Mouse (Mus musculus) retina, embryonic 14.5 days (tissue): ENCODE measurements around the gene Nutf2-ps1.
"Not testable (repeated sequence)": the region's sequence is repeated elsewhere in the genome, so short reads cannot be mapped to it uniquely, and the experiment has no call there.

Experiments
- DNase-seq: peaks from one replicate; pipeline ENCODE4 v3.0.0-alpha.2; 2015; ENCODE audit warnings: low spot score

The Nutf2-ps1 gene

DNA sequence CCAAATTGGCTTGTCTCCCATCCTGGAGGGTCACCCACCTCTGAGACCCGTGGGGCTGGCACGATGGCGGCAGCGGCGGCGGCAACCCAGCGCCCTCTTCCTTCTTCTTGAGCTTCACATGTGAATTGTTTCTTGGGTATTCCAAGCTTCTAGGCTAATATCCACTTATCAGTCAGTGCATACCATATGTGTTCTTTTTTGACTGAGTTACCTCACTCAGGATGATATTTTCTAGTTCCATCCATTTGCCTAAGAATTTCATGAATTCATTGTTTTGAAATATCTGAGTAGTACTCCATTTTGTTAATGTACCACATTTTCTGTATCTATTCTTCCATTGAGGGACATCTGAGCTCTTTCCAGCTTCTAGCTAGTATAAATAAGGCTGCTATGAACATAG is at the start of gene Nutf2-ps1:
TSS of gene Nutf2-ps1 (minus strand) at position 101 of the 400 bp plus-strand sequence.
- DNase-seq: not testable (repeated sequence)

DNA sequence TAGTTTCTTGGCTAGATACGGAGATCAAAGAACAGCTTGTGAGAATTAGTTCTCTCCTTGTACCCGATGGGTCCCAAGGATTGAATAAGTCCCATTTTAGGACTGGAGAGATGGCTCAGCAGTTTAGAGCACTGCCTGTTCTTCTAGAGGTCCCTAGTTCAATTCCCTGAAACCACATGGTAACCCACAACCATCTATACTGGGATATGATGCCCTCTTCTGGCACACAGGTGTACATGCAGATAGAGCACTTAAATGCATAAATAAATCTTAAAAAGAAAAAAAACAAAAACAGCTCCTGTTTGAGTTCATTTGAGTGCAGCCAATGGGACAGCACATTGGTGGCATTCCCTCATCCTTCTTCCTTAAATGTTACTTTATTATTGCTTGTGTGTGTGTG is 49.2 kb upstream of the Nutf2-ps1 start:
- no peak for DNase-seq

DNA sequence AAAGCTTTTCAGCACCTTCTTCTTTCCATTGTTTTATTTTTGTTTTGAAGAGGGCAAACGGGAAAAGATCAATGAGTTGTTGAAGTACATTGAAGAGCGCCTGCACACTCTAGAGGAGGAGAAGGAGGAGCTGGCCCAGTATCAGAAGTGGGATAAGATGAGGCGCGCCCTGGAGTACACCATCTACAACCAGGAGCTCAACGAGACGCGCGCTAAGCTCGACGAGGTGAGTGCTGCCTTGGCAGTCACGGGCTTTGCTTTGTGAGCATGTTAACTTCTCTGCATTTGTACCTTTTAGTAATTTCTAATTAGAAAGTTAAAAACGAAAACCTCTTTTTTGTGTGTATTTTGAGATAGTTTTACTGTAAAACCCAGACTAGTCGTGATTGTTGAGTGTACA is 32.8 kb upstream of the Nutf2-ps1 start:
- no peak for DNase-seq

DNA sequence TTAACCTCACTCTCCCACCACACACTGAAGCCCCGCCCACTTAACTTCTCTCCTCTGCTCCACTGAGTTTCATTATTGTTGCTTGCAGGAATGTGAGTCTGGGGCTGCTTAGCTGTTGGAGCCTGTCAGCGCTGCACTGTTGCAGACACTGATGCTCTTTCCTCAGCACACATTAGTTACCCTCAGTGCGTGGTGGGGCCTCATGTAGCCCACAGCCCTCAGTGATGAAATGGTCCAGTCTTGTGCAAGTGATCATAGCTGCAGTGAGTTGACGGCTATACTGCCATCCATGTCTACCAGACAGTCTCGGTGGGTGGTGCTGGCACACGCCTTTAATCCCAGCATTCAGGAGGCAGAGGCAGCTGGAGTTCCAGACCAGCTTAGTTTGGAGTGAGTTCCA is 20.1 kb upstream of the Nutf2-ps1 start:
- peak; percentile 78 for DNase-seq

DNA sequence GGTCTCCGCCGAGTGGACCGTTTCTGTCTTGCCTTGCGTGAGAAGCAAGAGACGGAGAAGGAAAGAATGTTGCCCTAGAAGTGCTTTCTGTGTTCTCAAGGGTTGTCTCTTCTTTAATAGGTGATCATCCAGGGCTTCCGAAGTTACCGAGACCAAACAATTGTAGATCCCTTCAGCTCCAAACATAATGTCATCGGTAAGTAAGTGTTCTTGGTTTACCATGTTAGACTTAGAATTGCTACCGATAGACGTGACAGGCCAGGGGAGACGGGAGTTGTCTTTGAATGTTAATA is 12.4 kb upstream of the Nutf2-ps1 start:
- DNase-seq: no peak

DNA sequence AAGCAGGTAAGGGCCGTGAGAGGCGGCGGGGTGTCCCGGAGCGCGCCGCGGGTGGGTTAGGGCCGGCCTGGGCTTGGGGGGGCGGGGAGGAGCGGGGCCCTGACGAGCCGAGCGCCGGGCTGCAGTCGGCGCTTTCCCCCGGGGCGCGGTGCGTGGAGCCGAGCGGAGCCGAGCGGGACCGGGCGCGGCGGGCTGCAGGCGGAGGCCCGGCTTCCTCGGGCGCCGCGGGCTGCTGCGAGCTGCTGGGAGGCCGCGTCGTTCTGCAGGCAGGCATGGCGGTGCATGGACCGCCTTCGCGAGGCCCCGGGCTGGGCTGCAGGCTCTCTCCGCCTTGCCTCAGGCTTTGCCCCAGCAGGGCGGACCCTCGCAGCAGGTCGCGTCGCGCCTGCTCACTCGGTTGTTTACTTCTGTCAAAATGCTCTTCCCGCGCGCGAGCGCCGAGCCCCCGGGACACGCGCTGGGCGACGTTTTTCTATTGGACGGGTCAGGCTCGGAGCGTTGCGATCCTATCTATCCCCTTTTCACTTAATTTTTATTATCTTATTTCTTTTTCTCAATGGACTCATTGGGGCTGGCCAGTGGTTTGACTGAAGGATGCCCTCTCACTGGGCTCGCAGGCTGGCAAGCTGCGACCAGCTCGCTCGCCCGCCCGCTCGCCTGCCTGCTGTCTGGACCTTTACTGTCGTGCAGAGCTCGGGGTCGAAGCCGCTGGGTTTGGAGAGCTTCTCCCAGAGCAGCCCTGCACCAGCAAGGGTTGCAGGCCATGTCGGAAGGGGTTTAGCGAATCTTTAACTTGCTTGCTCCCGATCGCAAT is 11.9 kb upstream of the Nutf2-ps1 start:
- peak; percentile 61 for DNase-seq

DNA sequence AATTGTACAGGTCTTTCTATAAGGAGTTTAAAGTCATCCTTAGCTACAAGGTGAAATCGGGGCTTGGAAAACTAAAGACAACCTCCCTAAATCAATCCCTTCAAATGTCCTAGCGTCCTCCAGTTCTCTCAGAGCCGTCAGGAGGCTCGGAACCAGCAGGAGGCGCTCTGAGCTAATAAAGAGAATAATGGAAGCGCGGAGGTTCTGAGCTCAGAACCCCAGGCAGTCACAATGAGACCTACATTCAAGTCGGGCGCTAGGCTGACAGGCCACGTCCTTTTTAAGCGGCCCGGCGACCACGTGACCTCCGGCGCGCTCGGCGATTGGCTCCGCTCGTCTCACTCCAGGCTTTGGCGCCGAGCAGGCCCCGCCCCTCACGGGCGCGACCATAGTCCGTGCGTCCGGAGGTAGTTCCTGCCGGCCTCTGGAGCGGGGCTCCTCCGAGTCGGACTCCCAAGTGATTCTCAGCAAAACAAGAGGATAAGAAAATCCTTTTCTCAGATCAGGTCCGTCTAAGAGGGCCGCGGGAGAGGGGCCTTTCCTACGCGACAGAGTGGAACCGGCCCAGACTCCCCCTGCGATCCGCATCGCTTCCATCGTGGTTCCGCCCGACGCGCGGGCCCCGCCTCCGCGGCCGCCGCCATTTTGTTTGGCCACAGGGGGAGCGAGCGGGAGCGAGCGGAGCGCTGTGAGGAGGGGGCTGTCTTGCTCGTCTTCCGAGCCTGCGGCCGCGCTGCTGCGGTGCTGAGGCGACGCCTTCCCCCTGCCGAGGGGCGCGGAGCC is 11.1 kb upstream of the Nutf2-ps1 start, which contains the start of gene Smc3:
TSS of gene Smc3 (plus strand) at position 642 of the 783 bp plus-strand sequence.
- DNase-seq: peak; percentile 99

DNA sequence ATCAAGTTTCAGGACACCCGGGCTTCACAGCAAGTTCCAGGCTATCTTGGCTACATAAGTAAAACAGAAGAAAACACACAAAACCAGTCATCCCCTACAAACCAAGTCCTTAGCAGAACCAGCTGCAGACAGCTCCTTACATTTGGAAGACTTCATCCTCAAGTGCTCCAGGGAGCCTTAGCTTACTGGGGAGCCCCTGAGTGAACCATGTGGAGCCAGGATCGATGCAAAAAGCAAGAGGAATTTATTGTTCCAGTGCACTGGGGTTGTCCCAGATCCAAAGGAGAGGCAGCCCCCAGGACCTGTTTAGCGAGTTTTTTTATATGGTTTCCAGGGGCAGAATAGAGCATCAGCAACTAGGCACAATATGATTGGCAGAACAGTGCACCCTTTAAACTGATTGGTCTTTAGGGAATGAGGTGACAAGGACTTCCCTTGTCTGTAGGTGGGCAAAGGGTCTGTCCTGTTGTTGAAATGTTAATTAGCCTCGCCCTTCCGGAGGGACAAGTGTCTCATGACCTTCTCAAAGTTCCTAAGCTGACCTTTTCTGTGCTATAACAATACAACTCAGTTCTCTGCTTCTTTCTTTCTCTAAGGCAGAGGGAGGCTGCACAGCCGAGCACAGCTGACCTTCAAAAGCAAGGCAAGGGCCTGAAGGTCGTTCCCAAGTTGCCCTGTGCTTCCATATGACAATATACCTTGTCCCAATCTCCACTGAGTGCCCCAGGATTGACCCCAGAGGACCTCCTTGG is 8.0 kb upstream of the Nutf2-ps1 start:
- no peak for DNase-seq

DNA sequence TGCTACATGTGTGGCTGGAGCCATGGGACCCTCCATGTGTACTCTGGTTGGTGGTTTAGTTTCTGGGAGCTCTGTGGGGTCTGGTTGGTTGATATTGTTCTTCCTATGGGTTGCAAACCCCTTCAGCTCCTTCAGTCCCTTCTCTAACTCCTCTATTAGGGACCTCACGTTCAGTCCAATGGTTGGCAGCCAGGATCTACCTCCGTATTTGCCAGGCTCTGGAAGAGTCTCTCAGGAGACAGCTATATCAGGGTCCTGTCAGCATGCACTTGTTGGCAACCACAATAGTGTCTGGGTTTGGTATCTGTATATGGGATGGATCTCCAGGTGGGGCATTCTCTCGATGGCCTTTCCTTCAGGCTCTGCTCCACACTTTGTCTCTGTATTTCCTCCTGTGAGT is 1.2 kb downstream of the Nutf2-ps1 start:
- not testable (repeated sequence) for DNase-seq

DNA sequence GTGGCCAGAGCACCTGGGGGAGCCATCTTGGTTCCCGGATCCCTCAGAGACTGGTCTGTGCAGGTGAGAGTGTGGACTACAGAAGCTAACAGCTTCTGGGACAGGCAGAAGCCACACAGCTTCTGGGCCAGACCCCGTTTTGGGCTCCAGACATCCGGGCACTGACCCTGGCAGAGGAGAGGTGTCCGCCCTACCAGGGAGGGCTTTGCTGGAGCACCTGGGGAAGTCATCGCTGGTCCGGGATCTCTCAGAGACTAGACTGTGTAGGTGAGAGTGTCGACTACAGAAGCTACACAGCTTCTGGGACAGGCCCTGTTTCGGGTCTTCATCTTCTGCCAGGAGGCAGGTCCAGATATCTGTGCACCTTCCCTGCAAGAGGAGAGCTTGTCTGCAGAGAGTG is 8.6 kb downstream of the Nutf2-ps1 start:
- not testable (repeated sequence) for DNase-seq

DNA sequence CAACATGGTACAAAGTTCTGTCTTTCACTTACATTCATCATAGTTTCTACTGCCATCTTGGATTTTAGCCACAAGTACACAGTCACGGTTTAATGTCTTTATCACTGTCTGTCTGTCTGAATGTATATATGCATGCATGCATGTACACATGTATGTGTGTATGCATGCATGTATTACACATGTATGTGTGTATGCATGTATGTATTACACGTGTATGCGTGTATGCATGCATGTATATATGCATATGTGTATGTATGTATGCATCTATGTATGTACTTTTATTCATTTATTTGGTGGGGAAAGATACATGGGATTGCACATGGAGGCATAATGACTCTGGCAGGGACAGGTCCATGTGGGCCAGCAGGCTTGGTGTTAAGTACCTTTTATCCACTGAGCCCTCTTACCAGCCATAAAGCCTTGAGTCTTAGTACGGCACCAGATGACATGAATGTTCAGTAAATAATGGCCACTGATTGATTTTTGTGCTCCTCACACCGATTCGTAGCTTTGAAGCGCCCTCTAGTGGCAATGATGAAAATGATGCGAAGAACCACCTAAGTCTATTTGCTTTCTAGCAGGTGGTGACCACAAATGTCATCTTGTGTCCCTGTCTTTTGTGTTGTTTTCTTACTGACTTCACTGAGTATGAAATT is 10.1 kb downstream of the Nutf2-ps1 start:
- peak; percentile 90 for DNase-seq

DNA sequence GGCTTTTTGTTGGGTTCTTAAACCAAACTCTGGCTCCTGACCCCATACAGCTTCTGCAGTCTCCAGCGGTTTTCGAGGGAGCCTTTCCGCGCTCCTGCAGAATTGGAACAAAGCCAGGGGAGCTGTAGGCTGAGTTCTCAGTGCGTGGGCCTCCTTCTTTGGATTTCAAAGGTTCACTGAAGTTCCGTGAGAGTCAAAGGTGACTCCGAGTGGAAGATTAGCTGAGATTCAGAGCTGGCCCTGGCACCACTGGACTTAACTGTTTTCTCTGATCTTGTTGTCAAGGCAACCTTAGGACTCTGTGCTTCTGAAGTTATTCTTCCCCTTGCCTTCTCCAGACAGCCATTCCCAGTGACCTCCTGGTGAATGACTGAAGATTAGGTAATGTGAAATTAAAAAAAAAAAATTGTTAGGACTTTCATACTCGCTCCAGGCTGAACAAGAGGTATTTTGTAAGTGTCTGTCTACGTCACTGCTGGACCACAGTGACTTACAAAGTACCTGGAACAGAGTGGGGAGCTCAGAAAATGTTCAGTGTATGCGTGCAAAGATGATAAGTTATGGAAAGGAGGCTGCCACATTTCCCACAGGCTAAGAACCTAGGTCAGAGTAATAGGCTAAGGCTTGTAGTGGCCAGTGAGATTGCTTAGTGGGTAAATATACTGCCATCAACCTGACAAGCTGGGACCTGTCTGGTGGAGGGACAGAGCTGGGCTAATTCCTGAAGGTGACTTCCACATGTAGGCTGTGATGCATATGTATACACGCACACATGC is 11.7 kb downstream of the Nutf2-ps1 start:
- no peak for DNase-seq

DNA sequence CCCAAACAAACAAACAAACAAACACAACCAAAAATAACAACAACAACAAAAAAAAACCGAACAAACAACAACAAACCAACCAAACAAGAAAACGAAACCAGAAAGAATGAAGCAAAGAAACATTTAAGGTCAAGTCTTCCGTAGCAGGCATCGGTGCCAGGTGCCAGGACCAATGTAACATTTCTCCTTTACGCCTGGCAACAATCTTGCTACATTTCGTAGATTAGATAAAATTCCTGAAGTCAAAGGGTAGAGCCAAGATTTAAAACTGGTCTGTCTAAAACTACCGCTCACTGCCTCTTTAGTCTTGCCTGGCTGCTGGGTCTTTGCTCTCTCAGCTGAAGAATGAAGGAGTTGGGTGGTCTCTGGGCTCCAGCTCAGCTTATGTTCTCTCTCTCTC is 12.8 kb downstream of the Nutf2-ps1 start:
- DNase-seq: no peak

DNA sequence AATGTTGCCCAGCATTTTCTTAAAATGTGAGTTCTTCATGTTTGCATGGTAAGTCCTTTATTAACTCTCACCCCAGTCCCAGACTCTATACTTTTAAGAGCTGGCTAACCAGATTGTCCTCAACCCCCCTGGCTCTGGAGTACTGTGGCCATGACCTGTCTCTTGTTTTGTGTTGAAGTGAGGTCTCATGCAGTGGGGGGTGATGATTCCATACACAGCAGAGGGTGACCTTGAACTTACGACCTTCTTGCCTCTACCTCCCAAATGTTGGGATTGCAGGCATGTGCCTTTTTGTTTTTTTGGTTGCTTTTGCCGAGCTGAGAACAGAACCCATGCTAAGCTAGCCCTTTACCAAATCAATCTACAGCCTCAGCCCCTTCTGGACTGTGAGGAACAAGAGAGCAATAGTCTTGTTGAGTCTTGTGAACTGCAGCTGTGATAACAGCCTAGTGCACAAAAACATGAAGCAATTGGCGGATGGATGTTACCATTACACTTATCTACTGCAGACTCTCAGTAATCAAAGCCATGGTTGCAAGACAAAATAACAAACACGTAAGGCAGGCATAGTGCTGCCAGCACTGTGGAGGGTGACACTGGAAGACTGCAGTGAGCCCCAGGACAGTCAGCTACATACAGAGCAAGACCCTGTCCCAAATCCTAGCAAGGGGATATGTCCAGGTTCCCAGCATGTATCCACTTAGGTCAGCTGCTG is 13.4 kb downstream of the Nutf2-ps1 start:
- DNase-seq: no peak

DNA sequence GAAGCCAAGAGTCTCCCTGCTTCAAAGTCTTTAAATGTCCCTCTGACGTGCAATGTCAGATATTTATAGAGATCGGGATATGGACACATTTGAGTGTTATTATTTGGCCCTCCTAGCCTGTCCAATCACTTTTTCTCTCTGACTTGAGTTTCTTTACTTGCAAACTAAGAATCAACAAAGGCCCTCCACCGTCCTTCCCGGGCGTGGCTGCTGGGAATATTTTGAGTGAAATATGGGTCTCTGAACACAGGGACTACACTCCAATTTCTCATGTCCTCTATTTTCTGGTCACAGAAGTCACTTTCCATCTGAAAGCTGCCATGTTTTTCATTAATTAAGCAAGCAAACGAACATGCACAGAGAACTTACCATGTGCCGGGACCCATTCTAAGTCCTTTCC is 14.3 kb downstream of the Nutf2-ps1 start:
- DNase-seq: no peak

DNA sequence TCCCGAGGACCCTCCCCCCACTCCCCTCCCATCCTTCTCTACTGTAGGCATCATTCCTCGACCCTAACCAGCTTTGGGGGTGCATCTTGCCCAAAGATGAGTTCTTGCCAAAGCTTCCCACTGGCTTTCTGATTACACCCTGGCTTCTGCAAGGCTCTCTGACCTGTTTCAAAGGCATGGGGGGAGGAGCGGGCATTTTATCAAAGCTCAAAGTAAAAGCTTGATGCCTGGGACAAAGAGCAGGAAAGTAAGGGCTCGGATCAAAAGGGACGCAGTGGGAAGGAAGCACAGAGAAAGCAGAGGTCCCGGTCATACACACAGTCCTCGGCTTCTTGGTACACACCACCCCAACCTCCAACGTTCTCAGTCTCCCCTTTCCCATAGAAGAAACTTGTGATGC is 14.7 kb downstream of the Nutf2-ps1 start:
- DNase-seq: no peak

DNA sequence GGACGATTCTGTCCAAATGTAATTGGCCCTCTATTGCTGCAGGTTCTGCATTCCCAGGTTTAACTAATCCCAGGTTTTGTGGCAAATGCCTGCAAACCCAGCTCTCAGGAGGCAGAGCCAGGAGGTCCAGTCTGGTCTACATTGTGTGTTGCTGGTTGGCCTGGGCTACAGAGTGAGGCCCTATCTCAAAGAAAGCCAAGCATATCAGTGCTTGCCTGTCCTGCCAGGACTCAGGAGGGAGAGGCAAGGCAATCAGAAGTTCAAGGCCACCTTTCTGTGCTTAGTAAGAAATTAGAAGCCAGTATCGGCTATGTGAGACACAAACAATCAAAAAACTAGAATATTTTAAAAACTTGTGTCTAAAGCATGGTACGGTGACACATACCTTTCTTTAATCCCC is 15.7 kb downstream of the Nutf2-ps1 start:
- no peak for DNase-seq

DNA sequence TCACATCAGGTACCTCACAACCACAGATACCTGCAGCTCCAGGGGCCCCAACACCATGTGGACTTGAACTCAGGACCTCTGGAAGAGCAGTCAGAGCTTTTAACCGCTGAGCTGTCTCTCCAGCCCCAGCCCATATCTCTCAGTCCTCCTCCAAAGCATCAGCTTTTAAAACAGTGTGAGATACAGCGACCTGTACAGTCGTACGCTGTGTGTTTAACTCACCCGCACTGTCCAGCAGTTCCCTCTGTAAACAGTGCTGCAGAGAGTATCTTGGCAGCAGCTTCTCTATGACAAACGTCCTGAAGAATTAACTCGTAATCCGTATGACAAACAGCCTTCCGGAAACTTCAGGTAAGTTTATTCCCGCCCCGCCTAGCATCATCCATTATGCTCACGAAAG is 16.3 kb downstream of the Nutf2-ps1 start:
- no peak for DNase-seq

DNA sequence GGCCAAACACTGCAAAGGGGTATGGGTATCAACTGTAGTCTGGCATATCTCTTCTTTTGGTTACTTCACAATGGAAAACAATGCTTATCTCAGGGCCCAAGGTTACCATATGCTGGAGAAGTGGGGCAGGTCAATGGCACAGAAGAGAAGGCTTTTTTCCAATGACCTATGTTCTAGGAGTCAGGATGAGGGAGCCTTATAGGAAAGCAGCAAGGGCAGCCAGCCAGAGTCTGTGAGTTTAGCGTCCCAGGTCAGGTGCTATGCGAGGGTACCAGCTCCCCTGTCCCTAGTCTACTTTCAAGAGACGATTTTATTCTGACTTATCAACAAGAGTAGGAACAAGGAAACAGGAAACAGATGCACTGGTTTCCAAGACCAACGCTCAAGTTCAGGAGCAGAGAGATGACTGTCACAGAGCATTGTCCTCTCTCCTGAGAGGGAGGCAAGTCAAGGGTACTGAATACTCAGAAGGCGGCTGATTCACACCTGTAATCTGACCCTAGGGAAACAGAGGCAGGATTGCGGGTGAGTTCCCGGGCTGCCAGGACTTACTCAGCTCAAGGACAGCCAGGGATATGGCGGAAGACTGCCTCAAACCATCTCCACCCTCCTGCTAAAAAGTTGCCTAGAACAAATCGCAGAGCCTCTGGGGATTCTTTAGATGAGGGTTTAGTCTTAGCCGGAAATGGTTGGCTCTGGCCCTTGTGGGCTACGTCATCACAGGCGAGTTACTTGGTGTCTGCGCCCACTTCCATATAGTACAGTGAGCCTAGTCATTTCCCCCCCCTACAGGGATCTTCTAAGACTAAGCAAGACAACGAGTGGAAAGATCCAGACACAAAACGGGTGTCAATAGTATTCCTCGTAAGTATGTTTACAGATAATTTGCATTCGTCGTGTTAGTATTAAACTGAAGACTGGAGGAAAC is 17.1 kb downstream of the Nutf2-ps1 start:
- DNase-seq: no peak

DNA sequence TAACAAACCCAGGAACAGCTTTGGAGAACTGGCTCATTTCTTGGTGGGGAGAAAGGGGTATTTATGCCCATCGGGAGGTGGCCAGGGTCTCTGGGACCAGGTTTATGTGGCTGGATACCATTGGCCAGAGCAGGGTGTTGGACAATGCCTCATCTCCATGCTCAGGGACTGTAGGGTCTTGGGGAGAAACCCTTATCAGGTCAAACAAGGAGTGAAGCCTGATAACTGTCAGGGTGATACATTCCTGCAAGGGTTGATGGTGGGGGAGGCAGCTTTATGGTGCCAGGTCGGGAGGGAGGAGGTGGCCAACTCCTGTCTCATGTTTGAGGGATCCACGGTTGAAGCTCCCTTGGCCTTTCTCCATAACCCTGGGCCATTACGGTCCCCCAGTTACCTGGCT is 17.8 kb downstream of the Nutf2-ps1 start:
- DNase-seq: no peak
